Mouse (Mus musculus) adrenal gland, postnatal 25 days (tissue): ENCODE results near the gene Mss51. TPM values are rescaled to one million over a fixed set of nuclear protein-coding genes. Genes with fewer than 3 reads are reported as not detected.

Experiments used
- DNase-seq: peaks from one replicate; pipeline ENCODE4 v3.0.0; 2021; ENCODE audit warnings: mixed read lengths
- total RNA-seq: library from RNA; stranded (reverse); gene quantifications from 2 replicates; pipeline ENCODE4 v1.2.3, GENCODE M21; 2021

Mss51 gene
- total RNA-seq, 1 experiment from 2014 or later: 1.1 TPM

DNA sequence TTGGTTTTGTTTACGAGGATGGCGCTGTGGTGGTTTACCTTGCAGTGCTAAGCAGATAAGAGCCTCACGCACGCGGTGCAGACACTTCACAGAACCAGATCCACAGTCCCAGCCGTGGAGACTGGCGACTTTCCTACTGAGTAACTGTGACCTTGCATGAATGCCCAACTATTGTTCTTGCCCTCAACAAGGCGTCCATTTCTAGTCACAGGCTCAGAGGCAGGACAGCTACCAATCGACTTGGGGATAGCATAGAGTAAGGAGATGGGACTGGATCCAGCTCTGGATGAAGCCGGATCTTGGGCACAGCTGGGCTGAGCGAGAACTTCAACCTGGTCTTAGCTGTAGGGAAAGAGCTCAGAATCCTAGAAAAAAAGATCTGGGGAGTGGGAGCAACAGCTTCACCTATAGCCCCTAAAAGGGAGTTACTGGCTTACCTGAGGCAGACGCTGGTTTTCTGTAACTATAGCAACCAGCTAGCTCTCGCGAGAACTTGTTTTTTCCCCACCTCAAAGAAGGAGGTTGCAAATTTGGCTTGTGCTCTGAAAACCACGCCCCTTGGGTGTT, 44.9 kb downstream of the Mss51 start, which contains the start of gene Cfap70:
Cfap70 (minus strand) TSS at position 462 of the 567 bp plus-strand sequence.
- peak; percentile 59 for DNase-seq

DNA sequence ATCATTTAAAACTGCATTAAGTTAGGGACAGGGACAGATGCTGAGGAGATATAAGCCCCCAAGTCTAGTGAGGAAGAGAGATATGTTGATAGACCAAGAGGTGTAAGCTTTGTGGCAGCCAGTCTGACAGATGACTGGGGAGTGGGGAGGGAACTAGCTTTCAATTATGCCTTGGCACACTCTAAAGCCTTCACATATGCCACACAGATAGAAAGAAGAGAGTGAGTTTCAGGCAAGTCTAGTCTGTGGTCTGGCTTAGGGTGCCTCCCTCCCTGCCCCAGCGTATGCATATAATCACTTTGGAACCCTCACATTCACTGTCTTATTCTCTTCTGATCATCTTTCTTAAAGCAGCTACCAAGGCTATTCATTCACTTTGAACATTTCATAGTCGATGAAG, 45.4 kb downstream of the Mss51 start:
- DNase-seq: no peak

DNA sequence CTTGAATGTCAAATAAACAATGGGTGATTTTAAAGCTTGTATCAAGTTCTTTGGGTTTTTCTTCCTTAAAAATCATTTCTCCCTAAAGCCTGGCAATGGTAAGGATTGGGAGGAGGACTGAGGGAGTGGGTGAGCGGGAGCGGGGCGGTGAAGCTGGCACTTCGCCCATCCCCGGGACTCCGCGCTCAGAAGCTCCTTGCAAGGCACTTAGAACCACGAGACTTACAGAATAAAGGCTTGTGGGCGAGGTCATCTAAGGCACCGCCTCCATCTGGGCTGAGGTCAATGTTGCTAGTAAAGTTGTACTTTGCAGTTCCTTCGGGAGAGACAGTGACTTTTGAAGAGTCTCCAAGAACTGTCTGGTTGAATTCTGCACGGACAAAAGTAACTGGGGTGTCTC, 49.5 kb downstream of the Mss51 start:
- DNase-seq: no peak

DNA sequence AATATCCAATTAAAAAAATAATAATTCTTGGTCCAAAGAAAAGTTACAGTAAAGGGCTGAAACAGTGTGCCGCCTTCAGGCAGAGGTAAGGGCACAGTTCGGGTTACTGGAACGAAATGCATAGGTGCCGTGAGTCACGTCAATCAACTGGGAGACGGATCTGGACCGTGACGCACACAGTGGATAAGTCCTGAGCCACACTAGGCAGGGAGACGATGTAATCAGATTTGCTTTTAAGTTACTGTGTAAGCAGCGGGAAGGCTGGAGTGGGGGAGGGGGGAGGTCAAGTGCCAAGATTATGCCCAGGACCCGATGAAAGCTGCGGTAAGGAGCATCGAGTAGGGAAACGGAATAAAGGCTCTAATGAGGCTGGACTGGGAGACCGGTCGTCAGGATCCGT, 54.4 kb downstream of the Mss51 start:
- DNase-seq: no peak

DNA sequence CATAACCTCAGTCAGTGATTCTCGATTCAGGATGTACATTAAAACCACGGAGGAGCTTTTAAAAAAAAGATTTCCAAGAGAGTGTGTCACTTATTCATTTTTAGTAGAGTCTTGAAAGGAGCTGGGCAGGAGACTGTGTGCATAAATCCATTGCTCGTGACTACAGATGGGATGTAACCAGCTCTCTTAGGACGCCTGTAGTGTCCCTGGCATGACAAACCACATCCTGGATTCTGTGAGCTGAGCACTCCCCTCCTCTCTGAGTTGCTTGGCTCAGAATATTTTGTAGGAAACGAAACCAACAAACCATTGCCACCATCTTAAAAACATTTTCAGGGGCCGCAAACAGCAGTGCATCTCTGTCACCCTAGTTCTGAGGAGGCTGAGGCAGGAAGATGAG, 59.7 kb downstream of the Mss51 start:
- no peak for DNase-seq

Other genes with a start within 250 kb of the Mss51 start
- not detected in 2 replicates for gene Kcnk16, start 227.7 kb downstream of the Mss51 start, total RNA-seq
- gene Nudt13, start 202.2 kb downstream of the Mss51 start, total RNA-seq: 41.4 and 59.6 TPM in 2 replicates
- gene Ecd, start 148.8 kb downstream of the Mss51 start, total RNA-seq: 40.3 TPM in 2 replicates
- 40.0 and 44.5 TPM in 2 replicates for gene Fam149b, start 148.7 kb downstream of the Mss51 start, total RNA-seq
- gene Dnajc9, start 108.0 kb downstream of the Mss51 start, total RNA-seq: 35.2 and 39.1 TPM in 2 replicates
- 51.0 and 53.3 TPM in 2 replicates for gene Mrps16, start 103.3 kb downstream of the Mss51 start, total RNA-seq
- gene Cfap70, start 44.7 kb downstream of the Mss51 start, total RNA-seq: 0.90 and 2.6 TPM in 2 replicates
- gene Anxa7, start 16.8 kb downstream of the Mss51 start, total RNA-seq: 109 and 114 TPM in 2 replicates
- 61.0 and 70.9 TPM in 2 replicates for gene Ppp3cb, start 49.7 kb upstream of the Mss51 start, total RNA-seq
- 13.2 and 16.7 TPM in 2 replicates for gene Usp54, start 144.2 kb upstream of the Mss51 start, total RNA-seq
- gene Myoz1, start 159.6 kb upstream of the Mss51 start, total RNA-seq: not detected in 2 replicates
- gene Synpo2l, start 171.5 kb upstream of the Mss51 start, total RNA-seq: 0.18 TPM in 1 of 2 replicates, not detected in the other
- 119 and 125 TPM in 2 replicates for gene Sec24c, start 177.4 kb upstream of the Mss51 start, total RNA-seq
- 18.0 and 22.5 TPM in 2 replicates for gene Fut11, start 198.1 kb upstream of the Mss51 start, total RNA-seq
- 70.4 and 90.7 TPM in 2 replicates for gene Chchd1, start 206.1 kb upstream of the Mss51 start, total RNA-seq
- gene Zswim8, start 210.7 kb upstream of the Mss51 start, total RNA-seq: 116 and 146 TPM in 2 replicates
- 33.5 and 36.2 TPM in 2 replicates for gene Ndst2, start 237.7 kb upstream of the Mss51 start, total RNA-seq